Mouse (Mus musculus) limb, embryonic 15.5 days (tissue): ENCODE measurements around the gene Epop. TPM values are rescaled to one million over a fixed set of nuclear protein-coding genes. Genes with fewer than 3 reads are reported as not detected.

Source experiments
- ATAC-seq: fragments of 200-750 bp; cut with Nextera tagmentation; 2 replicates; pipeline ENCODE4 v1.8.0; 2017; ENCODE audit warnings: low read depth, moderate TSS enrichment; ENCODE audit not compliant: insufficient number of reproducible peaks, low FRiP score, low TSS enrichment
- H3K27ac ChIP-seq: fragments of 300-500 bp; sonication (generic); 2 replicates; pipeline ENCODE4 v1.5.1; 2015; ENCODE audit warnings: moderate library complexity, mild to moderate bottlenecking, inconsistent platforms
- H3K27me3 ChIP-seq: fragments of 300-500 bp; sonication (generic); 2 replicates; pipeline ENCODE4 v1.6.1; 2015; ENCODE audit warnings: inconsistent platforms
- H3K36me3 ChIP-seq: fragments of 300-500 bp; sonication (generic); 2 replicates; pipeline ENCODE4 v1.6.1; 2015; ENCODE audit warnings: inconsistent platforms
- H3K4me1 ChIP-seq: fragments of 300-500 bp; sonication (generic); 2 replicates; pipeline ENCODE4 v1.6.1; 2015; ENCODE audit warnings: inconsistent platforms
- H3K4me2 ChIP-seq: fragments of 300-500 bp; sonication (generic); 2 replicates; pipeline ENCODE4 v1.6.1; 2015; ENCODE audit warnings: mild to moderate bottlenecking, inconsistent platforms
- H3K4me3 ChIP-seq: fragments of 300-500 bp; sonication (generic); 2 replicates; pipeline ENCODE4 v1.5.1; 2015; ENCODE audit warnings: mild to moderate bottlenecking, inconsistent platforms
- H3K9ac ChIP-seq: fragments of 300-500 bp; sonication (generic); 2 replicates; pipeline ENCODE4 v1.6.1; 2015; ENCODE audit warnings: inconsistent platforms
- H3K9me3 ChIP-seq: fragments of 300-500 bp; sonication (generic); 2 replicates; pipeline ENCODE4 v1.6.1; 2016; ENCODE audit warnings: inconsistent platforms
- WGBS: fragments of 180-500 bp; shearing (Covaris S2); methylation state at CpG from one replicate; pipeline ENCODE4 v1.1.7; 2015; 5-methylcytosine and 5-hydroxymethylcytosine counted together
- polyA plus RNA-seq: library from polyadenylated mRNA; unstranded; fragments of >200 nt; fragmentation: Nextera tagmentation; extraction: Ambion mirVana; gene quantifications from 2 replicates; pipeline ENCODE4 v1.2.1, GENCODE M21; 2015

Gene Epop
- polyA plus RNA-seq, 1 experiment from 2014 or later: 3.2 TPM

- 69% methylated on average over 5 of the region's 5 CpGs for WGBS
- Histone ChIP-seq H3K27me3 (peaks cover 78% of the 10 kb centered on the region), H3K36me3 (no peaks in the 10 kb centered on the region)
Observed at GRCm38 (mm10) chr11:97625551-97625950, 4.0 kb downstream of the Epop start.

GRCm38 (mm10) chr11:97623166-97623565 lies 6.3 kb downstream of the Epop start:
- ATAC-seq: no peak
- Histone ChIP-seq H3K4me2 (no peak overlapping the region), H3K27me3 (peaks cover 60% of the 10 kb centered on the region), H3K9me3 (no peaks in the 10 kb centered on the region), H3K27ac (no peak overlapping the region), H3K9ac (no peak overlapping the region), H3K4me3 (no peak overlapping the region), H3K36me3 (no peaks in the 10 kb centered on the region), H3K4me1 (peaks cover 14% of the 10 kb centered on the region)
- WGBS: 56% methylated on average over 9 of the region's 9 CpGs

More at GRCm38 (mm10) chr11:97625551-97625950, 4.0 kb downstream of the Epop start:
- no peak overlapping the region for H3K4me3 ChIP-seq
- no peak overlapping the region for H3K9ac ChIP-seq
- H3K27ac ChIP-seq: no peak overlapping the region
- no peaks in the 10 kb centered on the region for H3K9me3 ChIP-seq
- peaks cover 34% of the 10 kb centered on the region for H3K4me1 ChIP-seq
- ATAC-seq: no peak
- H3K4me2 ChIP-seq: no peak overlapping the region

GRCm38 (mm10) chr11:97622440-97622839 lies 7.1 kb downstream of the Epop start:
- H3K9ac ChIP-seq: no peak overlapping the region
- WGBS: 1% methylated on average over 6 of the region's 6 CpGs
- H3K4me3 ChIP-seq: no peak overlapping the region
- no peak overlapping the region for H3K4me2 ChIP-seq
- no peak overlapping the region for H3K27ac ChIP-seq
- peaks cover 60% of the 10 kb centered on the region for H3K27me3 ChIP-seq
- peaks cover 8% of the 10 kb centered on the region; the same call in 1 of the 2 replicates for H3K4me1 ChIP-seq
- H3K9me3 ChIP-seq: no peaks in the 10 kb centered on the region
- H3K36me3 ChIP-seq: no peaks in the 10 kb centered on the region
- ATAC-seq: no peak

GRCm38 (mm10) chr11:97619391-97619795 lies 10.1 kb downstream of the Epop start:
- Histone ChIP-seq H3K9ac (no peak overlapping the region), H3K4me1 (no peaks in the 10 kb centered on the region), H3K27me3 (peaks cover 48% of the 10 kb centered on the region), H3K4me3 (no peak overlapping the region), H3K27ac (no peak overlapping the region), H3K9me3 (no peaks in the 10 kb centered on the region), H3K4me2 (no peak overlapping the region), H3K36me3 (no peaks in the 10 kb centered on the region)
- 49% methylated on average over 5 of the region's 5 CpGs for WGBS
- no peak for ATAC-seq

GRCm38 (mm10) chr11:97618368-97618767 lies 11.1 kb downstream of the Epop start:
- no peak for ATAC-seq
- Histone ChIP-seq H3K9ac (no peak overlapping the region), H3K36me3 (no peaks in the 10 kb centered on the region), H3K27ac (no peak overlapping the region), H3K4me2 (no peak overlapping the region), H3K27me3 (peaks cover 38% of the 10 kb centered on the region), H3K4me1 (no peaks in the 10 kb centered on the region), H3K9me3 (no peaks in the 10 kb centered on the region), H3K4me3 (no peak overlapping the region)
- 45% methylated on average over 11 of the region's 11 CpGs for WGBS

GRCm38 (mm10) chr11:97615276-97615675 lies 14.2 kb downstream of the Epop start:
- whole genome bisulfite sequencing: 70% methylated on average over 4 of the region's 4 CpGs
- H3K4me2 ChIP-seq: no peak overlapping the region
- no peak overlapping the region for H3K27ac ChIP-seq
- H3K4me1 ChIP-seq: no peaks in the 10 kb centered on the region
- H3K9me3 ChIP-seq: no peaks in the 10 kb centered on the region
- H3K36me3 ChIP-seq: no peaks in the 10 kb centered on the region
- H3K9ac ChIP-seq: no peak overlapping the region
- no peak overlapping the region for H3K4me3 ChIP-seq
- H3K27me3 ChIP-seq: peaks cover 37% of the 10 kb centered on the region
- ATAC-seq: no peak

- Histone ChIP-seq H3K27me3 (peaks cover 14% of the 10 kb centered on the region; the same call in 1 of the 2 replicates), H3K4me3 (no peak overlapping the region), H3K4me2 (no peak overlapping the region), H3K36me3 (no peaks in the 10 kb centered on the region), H3K4me1 (no peaks in the 10 kb centered on the region), H3K27ac (no peak overlapping the region), H3K9ac (no peak overlapping the region), H3K9me3 (no peaks in the 10 kb centered on the region)
- ATAC-seq: no peak
- WGBS: 55% methylated on average over 8 of the region's 8 CpGs
Observed at GRCm38 (mm10) chr11:97611076-97611475, 18.4 kb downstream of the Epop start.

GRCm38 (mm10) chr11:97609743-97610142 lies 19.8 kb downstream of the Epop start:
- no peaks in the 10 kb centered on the region for H3K36me3 ChIP-seq
- no peak overlapping the region for H3K27ac ChIP-seq
- peaks cover 9% of the 10 kb centered on the region; the same call in 1 of the 2 replicates for H3K27me3 ChIP-seq
- H3K4me1 ChIP-seq: no peaks in the 10 kb centered on the region
- H3K4me3 ChIP-seq: no peak overlapping the region
- no peaks in the 10 kb centered on the region for H3K9me3 ChIP-seq
- 85% methylated on average over 13 of the region's 13 CpGs for WGBS
- H3K4me2 ChIP-seq: no peak overlapping the region
- H3K9ac ChIP-seq: no peak overlapping the region
- ATAC-seq: no peak

GRCm38 (mm10) chr11:97608933-97609332 lies 20.6 kb downstream of the Epop start:
- H3K9me3 ChIP-seq: no peaks in the 10 kb centered on the region
- WGBS: 59% methylated on average over 4 of the region's 4 CpGs
- peaks cover 9% of the 10 kb centered on the region; the same call in 1 of the 2 replicates for H3K27me3 ChIP-seq
- ATAC-seq: no peak
- H3K36me3 ChIP-seq: no peaks in the 10 kb centered on the region
- H3K9ac ChIP-seq: no peak overlapping the region
- H3K27ac ChIP-seq: no peak overlapping the region
- H3K4me3 ChIP-seq: no peak overlapping the region
- H3K4me2 ChIP-seq: no peak overlapping the region
- no peaks in the 10 kb centered on the region for H3K4me1 ChIP-seq

- Histone ChIP-seq H3K27me3 (peaks cover 9% of the 10 kb centered on the region; the same call in 1 of the 2 replicates), H3K27ac (no peak overlapping the region), H3K4me1 (0 out of 2 replicates have a peak, but pooled peaks cover 2% of the 10 kb centered on the region), H3K36me3 (no peaks in the 10 kb centered on the region), H3K9me3 (no peaks in the 10 kb centered on the region), H3K9ac (no peak overlapping the region), H3K4me3 (no peak overlapping the region), H3K4me2 (no peak overlapping the region)
- 92% methylated on average over 8 of the region's 8 CpGs for WGBS
- no peak for ATAC-seq
Observed at GRCm38 (mm10) chr11:97607056-97607725, 22.3 kb downstream of the Epop start.

- 53% methylated on average over 10 of the region's 10 CpGs for WGBS
- no peak overlapping the region for H3K27ac ChIP-seq
- H3K27me3 ChIP-seq: no peaks in the 10 kb centered on the region; the same call in 1 of the 2 replicates
- no peaks in the 10 kb centered on the region for H3K9me3 ChIP-seq
- H3K4me3 ChIP-seq: no peak overlapping the region
- no peaks in the 10 kb centered on the region for H3K36me3 ChIP-seq
- H3K4me1 ChIP-seq: 0 out of 2 replicates have a peak, but pooled peaks cover 2% of the 10 kb centered on the region
- no peak overlapping the region for H3K4me2 ChIP-seq
- H3K9ac ChIP-seq: no peak overlapping the region
- no peak for ATAC-seq
Observed at GRCm38 (mm10) chr11:97603891-97604290, 25.6 kb downstream of the Epop start.

- WGBS: 36% methylated on average over 6 of the region's 6 CpGs
- H3K4me2 ChIP-seq: no peak overlapping the region
- H3K27me3 ChIP-seq: no peaks in the 10 kb centered on the region; the same call in 1 of the 2 replicates
- H3K36me3 ChIP-seq: no peaks in the 10 kb centered on the region
- no peak overlapping the region for H3K27ac ChIP-seq
- H3K9ac ChIP-seq: no peak overlapping the region
- ATAC-seq: no peak
- no peak overlapping the region for H3K4me3 ChIP-seq
- H3K4me1 ChIP-seq: 0 out of 2 replicates have a peak, but pooled peaks cover 2% of the 10 kb centered on the region
- H3K9me3 ChIP-seq: no peaks in the 10 kb centered on the region
Observed at GRCm38 (mm10) chr11:97602223-97602622, 27.3 kb downstream of the Epop start.
